Mouse (Mus musculus) right cerebral cortex, postnatal 14 days (tissue): ENCODE data around the gene Kcnmb3.
"Not testable (repeated sequence)": the region's sequence is repeated elsewhere in the genome, so short reads cannot be mapped to it uniquely, and the experiment has no call there.

Experiments
- DNase-seq: peaks from one replicate; pipeline ENCODE4 v3.0.0; 2022

The Kcnmb3 gene

DNA sequence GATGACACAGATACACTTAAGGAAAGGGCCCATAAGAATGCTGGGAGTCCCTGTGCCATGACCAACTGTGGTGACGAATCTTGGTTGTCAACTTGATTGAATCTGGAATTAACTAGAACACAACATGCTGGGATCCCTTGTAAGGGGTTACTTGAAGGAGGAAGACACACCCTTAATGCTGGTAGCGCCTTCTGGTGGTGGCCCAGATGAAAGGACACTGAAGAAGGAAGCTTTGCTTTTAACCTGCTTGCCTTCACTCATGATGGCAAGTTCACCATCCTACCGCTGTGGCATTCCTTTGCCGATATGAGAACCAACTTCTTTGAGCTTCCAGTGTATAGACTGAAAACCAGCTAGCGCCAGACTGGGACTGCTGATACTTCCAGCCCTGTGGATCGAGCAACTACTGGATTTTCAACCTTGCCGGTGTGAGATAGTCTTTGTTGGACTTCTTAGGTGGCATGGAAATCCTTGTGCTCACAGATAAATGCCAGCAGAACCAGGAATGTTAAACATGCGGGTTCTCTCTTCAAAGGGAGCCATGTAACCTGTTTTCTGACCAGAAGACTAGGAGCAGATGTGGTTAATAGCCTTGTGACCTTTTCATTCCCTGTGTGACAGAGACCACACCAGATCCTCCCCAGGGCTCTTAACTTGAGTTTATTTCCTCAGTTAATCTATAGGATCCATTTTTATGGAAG lies 2.5 kb upstream of the Kcnmb3 start:
- DNase-seq = no peak

DNA sequence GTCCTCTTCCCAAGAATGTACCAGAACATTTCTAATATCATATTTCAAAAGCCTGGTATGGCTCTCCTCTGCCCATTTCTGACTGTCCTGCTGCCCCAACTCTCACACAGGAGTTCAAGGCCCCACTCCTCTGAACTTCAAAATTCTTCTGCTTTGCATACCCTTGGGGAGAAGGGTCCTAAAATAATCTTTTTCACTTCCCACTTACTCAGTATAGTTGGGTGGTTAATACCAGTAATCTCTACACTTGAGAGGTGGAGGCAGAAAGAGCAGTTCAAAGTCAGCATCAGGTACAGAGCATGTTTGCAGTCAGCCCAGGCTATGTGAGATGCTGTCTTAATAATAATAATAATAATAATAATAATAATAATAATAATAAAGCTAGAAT lies 1.1 kb downstream of the Kcnmb3 start:
- no peak for DNase-seq

DNA sequence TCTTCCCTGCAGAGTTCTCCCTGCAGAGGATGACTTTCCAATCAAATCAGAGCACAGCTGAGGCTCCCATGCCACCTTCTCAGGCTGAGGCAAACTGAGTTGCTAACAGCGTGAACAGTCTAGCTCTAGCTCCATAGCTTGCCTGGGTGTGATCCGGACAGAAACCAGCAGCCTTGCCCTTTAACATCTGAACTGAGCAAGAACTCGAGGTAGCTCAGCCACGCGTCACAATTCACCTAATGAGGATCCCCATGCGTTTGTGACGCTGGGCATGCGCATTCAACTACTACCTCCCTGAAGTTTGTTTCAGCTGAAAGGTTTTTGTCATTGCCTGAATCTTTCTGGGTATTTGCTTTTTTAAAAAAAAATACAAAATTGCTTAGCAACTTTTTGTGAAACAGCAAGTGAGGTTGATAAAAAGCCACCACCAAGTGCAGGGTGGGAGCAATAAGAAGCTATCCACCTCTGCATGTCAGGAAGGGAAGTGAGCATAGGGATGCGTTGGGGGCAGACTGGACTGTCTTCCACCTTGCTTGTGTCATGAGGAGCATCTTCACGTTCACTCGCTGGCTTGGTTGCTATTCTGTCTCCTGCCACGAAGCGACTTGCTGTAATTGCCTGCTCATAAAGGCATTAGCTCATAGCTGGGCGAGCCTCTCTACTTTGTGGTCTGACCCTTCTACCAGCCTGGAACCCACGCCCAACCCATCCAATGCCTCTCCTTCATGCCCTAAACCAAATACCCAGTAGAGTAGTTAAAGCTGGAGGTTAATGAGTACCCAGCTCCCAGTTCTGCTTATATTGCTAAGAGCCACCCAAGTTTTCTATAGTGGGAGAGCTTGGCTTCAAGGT lies 1.7 kb downstream of the Kcnmb3 start:
- no peak for DNase-seq

DNA sequence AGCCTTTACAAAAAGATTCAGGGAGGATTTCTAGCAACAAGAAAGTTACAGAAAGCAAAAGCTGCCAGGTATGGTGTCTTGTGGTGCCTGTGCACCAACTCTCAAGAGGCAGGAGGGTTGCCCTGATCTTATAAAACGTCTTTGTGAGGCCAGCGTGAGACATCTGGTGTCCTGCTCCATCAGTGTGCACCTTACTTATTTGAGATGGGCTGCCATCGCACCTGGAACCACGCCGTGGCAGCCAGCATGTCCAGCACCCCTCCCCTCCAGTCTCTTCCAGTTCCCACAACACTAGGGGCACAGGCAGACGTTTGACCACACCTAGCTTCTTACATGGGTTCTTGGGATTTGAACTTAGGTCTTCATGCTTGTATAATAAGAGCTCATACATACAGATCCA lies 3.9 kb downstream of the Kcnmb3 start:
- no peak for DNase-seq

DNA sequence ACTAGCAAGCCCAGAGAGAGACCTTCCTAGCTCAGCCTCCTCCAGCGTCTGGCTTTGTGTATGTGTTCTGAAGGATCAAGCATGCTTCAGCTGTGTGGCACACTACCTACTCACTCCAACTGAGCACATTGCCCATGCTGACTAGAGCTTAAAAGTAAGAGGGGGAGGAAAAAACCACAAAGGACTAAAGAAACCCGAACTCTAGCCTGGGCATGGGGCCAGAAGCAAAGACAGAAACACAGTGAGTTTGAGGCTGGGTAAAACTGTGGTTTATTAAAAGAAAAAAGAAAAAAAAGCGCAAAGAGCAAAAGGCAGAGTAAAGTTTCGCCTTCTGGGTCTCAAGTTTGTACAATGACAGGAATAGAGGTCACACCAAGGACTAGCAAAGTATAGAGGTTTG lies 5.5 kb downstream of the Kcnmb3 start:
- DNase-seq = no peak

DNA sequence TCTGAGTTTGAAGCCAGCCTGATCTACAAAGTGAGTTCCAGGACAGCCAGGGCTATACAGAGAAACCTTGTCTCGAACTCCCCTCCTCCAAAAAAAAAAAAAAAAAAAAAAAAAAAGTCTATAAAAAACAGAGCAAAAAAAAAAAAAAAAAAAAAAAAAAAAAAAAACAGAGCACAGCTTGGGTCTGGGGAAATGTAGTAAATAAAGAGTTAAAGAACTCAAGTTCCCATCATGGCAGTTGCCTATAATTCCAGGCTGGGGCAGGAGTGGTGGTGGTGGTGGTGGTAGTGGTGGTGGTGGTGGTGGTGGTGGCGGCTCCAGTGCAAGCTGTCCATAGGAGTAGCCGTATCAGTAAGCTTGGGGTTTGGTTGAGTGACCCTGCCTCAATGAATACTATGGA lies 9.0 kb downstream of the Kcnmb3 start:
- DNase-seq = no peak

DNA sequence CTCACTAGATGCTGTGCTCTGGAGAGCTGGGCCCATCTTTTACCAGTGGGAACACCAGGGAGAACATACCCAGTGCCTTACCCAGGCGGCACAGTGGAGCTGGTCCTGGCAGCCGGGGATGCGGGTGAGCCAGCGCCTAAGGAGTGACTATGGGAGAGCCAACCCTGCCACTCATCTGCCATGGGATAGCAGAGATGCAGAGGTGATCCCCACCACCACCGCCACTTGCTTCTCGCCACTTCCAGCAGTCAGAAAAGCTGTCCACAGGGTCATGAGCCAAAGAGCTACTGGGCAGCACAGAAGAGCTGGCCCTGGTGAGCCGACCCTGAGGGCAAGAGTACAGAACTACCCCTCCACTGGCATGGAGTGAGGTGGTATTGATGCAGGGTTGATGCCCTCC lies 12.1 kb downstream of the Kcnmb3 start:
- no peak for DNase-seq

DNA sequence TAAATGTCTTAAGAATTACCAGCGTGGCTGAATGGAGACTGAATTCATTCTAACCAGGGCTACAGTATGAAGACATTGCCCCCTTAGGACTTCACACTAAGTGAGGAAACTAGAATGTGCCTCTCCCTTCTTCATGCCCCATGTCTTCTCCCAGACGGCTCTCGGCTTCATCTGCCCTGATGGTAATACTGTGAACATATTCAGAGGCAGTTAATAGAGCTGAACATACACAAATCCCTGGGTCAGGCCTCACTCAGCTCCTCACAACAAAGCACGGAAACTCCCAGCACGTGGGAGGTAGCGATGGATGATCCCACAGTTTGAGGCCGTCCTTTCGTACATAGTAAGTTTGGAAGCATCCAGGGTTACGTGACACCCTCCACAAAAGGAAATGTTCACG lies 18.8 kb downstream of the Kcnmb3 start:
- no peak for DNase-seq

DNA sequence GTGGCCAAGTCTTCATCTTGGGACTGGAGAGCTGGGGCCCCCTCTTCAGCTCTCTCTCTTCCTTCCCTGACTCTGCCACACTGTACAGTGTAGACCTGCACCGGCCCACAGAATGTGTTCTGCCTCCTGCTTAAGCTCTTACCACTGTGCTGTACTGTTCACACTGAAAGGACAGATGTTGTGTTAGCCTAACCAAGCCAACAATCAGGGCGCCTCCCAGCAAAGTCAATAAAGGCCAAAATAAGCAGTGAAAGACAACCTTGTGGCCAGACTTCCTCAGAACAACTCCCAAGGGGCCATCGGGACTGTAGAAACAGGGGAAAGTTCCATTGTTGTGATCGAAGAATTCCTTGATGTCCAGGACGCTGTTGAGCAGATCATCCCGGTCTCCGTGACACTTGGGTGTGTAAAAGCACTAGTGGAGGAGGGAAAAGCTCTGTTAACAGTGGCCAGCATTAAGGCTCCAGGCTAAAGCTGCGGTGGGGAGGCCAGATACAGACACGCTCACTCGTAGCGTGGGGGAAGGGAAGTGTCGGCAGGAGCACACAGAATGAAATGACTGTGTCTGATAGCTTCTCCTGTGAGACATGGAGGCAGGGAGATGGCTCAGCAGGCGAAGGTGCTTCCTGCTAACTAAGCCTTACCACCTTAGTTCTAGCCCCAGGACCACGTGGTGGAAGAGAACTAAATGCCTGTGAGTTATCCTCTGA lies 19.7 kb downstream of the Kcnmb3 start:
- DNase-seq = no peak

DNA sequence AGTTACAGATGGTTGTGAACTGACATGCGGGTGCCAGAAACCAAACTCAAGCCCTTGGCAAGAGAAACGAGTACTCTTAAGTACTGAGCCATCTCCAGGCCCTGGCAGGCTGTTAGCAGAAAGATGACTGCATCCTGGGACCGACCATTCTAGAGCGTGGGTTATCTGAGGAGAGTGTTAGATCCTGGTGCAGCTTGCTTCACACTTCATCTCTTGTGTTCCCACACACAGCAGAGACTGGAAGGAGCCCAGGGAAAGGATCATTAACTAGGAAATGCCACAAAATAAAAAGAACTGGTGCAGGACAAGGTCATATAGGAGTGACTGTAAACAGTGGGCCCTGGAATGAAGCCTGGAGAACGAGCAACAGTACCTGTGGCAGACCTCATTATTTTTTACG lies 20.9 kb downstream of the Kcnmb3 start:
- DNase-seq = peak; percentile 16

DNA sequence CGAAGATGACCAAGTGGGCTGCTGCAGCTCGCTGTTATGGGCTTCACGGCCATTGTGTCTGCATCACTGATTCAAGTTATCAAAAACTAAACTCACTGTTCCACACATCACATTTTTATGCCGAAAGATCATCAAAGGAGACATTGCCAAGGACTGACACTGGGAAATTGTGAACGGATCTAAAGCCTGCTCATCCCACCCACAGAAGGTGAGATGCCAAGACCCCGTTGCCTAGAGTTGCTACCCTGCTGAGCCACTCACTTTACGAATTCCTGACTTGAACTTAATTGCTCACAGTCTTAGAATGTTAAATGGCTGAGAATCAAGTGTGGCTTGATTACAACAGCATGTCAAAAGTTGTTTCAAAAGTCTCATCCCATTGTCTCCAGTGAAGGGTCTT lies 21.6 kb downstream of the Kcnmb3 start:
- no peak for DNase-seq

DNA sequence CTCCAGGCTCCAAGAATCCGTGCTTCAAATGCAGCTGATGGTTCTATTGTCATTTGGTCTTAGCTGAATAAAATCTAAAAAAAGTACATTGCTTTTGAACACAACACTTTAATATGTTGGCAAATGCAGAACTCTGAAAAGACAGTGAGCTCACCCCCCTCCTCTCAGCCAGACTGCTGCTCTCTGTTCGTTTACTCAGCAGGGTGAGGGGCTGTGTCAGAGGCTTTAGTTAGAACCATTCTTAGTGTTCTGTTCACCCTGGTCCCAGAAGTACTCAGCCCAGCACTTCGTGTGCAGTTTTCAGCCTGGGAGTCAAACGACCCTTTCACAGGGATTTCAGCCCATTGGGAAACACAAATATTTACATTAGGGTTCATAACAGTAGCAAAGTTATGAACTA lies 23.6 kb downstream of the Kcnmb3 start:
- DNase-seq = no peak

DNA sequence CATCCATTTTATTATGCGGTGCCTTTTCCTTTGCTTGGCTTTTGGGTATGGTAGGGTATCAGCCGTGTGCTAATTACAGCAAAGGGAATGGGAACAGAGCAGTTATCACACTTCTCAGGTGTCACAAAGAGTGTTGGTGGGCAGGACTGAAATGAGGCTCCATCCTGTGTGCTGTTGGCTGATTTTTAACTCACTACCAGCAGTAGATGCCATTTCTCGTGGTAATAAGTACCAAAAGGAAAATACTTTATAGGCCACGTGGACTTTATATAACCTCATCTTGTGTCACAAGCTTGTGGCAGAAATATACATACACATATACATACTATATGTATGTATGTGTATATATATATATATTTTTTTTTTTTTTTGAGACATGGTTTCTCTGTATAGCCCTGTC lies 24.7 kb downstream of the Kcnmb3 start:
- DNase-seq = no peak

DNA sequence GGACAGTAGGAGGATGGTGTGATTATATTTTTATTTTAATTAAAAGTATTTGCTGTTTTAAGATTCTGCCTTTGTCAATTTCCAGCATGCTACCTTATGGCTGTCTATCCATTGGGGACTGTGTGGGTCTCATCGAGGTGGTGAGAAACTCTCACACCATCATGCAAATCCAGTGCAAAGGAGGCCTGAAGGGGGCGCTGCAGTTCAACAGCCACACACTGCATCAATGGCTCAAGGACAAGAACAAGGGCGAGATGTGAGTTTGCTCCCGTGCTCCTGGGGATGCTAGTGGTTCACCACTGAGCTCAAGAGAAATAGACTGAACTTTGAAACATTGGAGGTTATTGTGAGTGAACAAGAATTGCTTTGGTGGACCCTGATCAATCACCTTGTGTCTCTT lies 32.3 kb downstream of the Kcnmb3 start:
- peak; percentile 48 for DNase-seq

DNA sequence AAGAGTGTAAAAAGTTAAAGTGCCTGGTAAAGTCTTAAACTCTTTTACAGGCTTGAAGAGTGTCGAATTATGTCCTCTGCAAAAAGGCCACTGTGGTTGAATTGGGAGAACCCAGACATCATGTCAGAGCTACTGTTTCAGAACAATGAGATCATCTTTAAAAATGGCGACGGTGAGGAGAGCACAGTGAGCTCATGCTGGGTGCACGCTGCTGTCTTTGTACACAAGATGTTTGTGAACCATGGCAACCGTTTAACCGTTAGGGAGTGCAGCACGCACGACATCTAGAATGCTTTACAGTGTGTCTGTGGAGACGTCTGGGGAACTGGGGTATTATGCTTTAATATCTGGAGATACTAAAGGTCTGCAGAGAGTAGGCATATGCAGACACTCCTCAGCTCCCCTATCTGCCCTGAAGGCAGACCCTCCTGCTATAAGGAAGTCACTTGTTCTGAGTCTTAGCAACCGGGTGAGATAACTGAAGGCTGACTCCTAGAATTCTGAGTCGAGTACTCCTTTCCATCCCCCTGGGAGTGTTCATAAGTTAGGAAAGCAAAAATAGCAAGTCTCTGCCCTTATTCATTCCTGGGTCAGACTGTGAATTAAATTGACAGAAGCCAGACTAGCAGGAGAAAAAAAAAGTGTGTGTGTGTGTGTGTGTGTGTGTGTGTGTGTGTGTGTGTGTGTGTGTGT lies 37.6 kb downstream of the Kcnmb3 start:
- DNase-seq = no peak

DNA sequence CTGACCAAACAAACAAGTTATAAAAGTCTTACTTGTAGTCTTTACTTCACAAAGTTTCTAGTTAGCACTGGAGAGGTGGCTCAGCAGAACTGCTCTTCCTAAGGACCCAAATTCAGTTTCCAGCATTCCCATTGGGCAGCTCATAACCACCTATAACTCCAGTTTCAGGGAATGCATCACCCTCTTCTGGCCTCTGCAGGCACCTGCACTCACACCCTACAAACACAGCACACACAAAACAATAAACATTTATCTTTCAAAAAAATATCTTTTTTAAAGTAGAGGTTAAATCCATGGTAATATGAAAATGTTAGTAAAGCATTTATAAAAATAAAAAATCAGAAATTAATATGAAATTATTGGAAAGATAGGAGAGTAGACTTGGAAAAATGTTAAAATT lies 50.3 kb downstream of the Kcnmb3 start:
- no peak for DNase-seq

DNA sequence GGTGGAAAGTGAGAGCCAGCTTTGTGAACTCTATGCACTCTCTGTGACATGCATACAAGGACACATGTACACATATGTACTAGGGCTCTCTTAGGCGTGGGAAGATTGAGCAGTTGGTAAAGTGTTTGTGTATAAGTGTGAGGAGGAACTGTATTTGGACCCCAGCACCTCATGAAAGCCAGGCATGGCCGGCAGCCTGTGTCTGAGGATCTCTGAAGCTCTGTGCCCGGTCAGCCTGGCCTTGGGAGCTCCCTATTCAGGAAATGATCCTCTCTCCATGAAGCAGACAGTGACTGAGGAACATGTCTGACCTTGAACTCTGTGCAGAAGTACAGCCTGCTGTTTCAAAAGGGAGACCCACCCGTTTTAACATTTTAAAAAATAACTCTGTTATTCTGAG lies 53.3 kb downstream of the Kcnmb3 start:
- DNase-seq = no peak

DNA sequence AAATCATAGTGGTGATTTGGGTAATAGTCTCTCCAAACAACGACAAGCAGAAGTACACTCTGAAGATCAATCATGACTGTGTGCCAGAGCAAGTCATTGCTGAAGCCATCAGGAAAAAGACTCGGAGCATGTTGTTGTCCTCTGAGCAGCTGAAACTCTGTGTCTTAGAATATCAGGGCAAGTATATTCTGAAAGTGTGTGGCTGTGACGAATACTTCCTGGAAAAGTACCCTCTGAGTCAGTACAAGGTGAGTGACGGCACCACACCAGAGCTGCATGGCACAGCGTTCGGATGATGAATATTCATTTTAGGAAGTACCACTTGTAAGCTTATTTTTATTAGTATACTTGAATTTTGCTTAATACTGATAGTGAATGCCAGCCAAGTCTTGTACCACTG lies 54.2 kb downstream of the Kcnmb3 start:
- no peak for DNase-seq

DNA sequence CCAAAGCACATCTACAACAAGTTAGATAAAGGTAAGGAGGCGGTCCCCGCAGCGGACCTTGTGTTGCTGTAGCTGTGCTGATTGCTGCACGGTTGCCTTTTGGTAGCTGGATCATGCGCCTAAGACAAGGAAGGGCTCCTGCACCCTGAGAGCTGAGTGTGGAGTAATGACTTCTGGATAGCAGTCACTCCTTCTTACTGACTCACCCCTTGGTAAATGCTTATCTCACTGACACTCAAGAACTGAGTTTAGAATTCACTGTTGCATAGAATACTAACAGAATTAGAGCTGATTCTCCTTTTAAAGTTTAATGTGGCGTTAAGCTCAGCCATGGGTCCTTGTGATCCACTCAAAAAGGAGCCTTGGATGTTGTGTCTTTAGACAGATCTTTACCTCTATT lies 54.7 kb downstream of the Kcnmb3 start:
- no peak for DNase-seq

DNA sequence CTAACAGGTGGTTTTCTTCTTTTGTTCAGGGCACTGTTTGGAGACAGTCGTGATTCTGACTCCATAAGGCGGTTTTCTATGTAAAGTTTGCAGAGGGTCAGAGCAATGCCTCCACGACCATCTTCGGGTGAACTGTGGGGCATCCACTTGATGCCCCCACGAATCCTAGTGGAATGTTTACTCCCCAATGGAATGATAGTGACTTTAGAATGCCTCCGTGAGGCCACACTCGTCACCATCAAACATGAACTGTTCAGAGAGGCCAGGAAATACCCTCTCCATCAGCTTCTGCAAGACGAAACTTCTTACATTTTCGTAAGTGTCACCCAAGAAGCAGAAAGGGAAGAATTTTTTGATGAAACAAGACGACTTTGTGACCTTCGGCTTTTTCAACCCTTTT lies 55.9 kb downstream of the Kcnmb3 start:
- DNase-seq = no peak

DNA sequence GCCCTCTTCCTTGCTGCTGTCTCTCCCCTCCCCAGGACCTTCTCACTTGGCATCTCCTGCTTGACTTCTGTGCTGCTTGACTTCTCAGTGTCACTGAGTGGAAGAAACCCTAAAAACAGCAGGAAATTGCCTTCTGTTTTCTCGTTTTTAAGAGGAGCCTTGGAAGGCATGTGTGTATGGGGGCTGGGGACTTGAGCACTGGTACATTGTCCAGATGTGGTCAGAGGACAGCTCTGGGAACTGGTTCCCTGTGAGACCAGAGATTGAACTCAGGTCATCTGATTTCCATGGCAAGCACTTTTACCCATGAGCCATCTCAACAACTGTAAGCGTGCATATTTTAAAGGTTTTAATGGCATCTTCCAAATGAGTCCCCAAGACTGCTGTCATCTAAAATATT lies 58.0 kb downstream of the Kcnmb3 start:
- no peak for DNase-seq

DNA sequence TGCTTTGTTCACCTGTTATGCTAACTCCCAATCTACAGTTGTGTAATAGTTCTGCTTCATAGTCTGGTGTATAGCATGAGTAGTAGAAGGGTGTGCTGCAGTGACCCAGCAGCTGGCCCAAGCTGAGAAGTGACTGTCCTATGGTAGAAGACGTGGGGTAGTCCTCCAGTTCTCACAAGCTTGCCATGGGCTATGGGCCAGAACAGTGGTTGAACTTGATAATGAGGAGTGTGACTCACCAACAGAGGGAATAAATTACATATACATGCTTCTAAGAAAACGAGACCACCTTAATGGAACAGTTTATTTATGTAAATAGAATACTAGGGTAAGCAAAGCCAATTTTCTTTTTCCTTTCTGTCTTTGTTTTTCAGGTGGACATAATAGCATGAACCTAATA lies 61.6 kb downstream of the Kcnmb3 start:
- DNase-seq = no peak

DNA sequence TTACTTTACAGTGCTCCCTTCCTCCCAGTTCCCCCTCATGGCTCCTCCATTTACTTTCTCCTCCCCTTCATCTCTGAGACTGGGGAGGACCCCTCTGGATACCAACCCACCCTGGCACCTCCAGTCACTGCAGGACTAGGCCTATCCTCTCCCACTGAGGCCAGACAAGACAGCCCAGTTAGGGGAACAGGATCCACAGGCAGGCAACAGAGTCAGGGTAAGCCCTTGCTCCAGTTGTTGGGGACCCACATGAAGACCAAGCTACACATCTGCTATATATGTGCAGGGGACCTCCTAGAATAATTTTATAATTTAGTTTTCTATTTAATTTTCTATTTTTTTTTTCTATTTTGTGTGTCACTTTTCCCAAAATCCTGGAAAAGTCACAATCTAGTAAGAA lies 62.7 kb downstream of the Kcnmb3 start:
- not testable (repeated sequence) for DNase-seq
